Mouse (Mus musculus) heart, embryonic 10.5 days (tissue): Measurements from ENCODE around the gene March7. TPM values are rescaled to one million over a fixed set of nuclear protein-coding genes. Genes with fewer than 3 reads are reported as not detected.

Source experiments
- DNase-seq: peaks from one replicate; pipeline ENCODE4 v3.0.0-alpha.2; 2017; ENCODE audit warnings: low spot score
- H3K27ac ChIP-seq: fragments of 300-500 bp; sonication (generic); 2 replicates; pipeline ENCODE4 v1.5.1; 2016; ENCODE audit warnings: mild to moderate bottlenecking
- H3K27me3 ChIP-seq: fragments of 300-500 bp; sonication (generic); 2 replicates; pipeline ENCODE4 v1.6.1; 2016; ENCODE audit warnings: mild to moderate bottlenecking; ENCODE audit not compliant: poor library complexity, insufficient read depth, severe bottlenecking
- H3K36me3 ChIP-seq: fragments of 300-500 bp; sonication (generic); 2 replicates; pipeline ENCODE4 v1.6.1; 2016; ENCODE audit warnings: mild to moderate bottlenecking, moderate library complexity
- H3K4me1 ChIP-seq: fragments of 300-500 bp; sonication (generic); 2 replicates; pipeline ENCODE4 v1.6.1; 2016; ENCODE audit warnings: mild to moderate bottlenecking
- H3K4me3 ChIP-seq: fragments of 300-500 bp; sonication (generic); 2 replicates; pipeline ENCODE4 v1.5.1; 2016; ENCODE audit warnings: mild to moderate bottlenecking, moderate library complexity
- H3K9me3 ChIP-seq: fragments of 300-500 bp; sonication (generic); 2 replicates; pipeline ENCODE4 v1.6.1; 2016; ENCODE audit warnings: mild to moderate bottlenecking, moderate library complexity
- WGBS: fragments of 180-500 bp; shearing (Covaris S2); methylation state at CpG from one replicate; pipeline ENCODE4 v1.1.7; 2016; 5-methylcytosine and 5-hydroxymethylcytosine counted together
- polyA plus RNA-seq: library from polyadenylated mRNA; unstranded; fragments of >200 nt; fragmentation: Nextera tagmentation; extraction: Ambion mirVana; gene quantifications from 2 replicates; pipeline ENCODE4 v1.2.1, GENCODE M21; 2016

The March7 gene
- polyA plus RNA-seq, 1 experiment from 2014 or later = 63.8 TPM

GRCm38 (mm10) chr2:60200051-60200562 lies 9.6 kb upstream of the March7 start:
- H3K9me3 ChIP-seq = no peaks in the 10 kb centered on the region
- WGBS = 95% methylated on average over 5 of the region's 5 CpGs
- H3K4me3 ChIP-seq = no peak overlapping the region
- no peaks in the 10 kb centered on the region for H3K27me3 ChIP-seq
- no peaks in the 10 kb centered on the region for H3K4me1 ChIP-seq
- H3K27ac ChIP-seq = no peak overlapping the region
- DNase-seq = no peak
- peaks cover 13% of the 10 kb centered on the region; the same call in 1 of the 2 replicates for H3K36me3 ChIP-seq

GRCm38 (mm10) chr2:60200667-60201066 lies 9.0 kb upstream of the March7 start:
- no peak overlapping the region for H3K27ac ChIP-seq
- no peaks in the 10 kb centered on the region for H3K9me3 ChIP-seq
- 53% methylated on average over 8 of the region's 8 CpGs for WGBS
- H3K4me1 ChIP-seq = no peaks in the 10 kb centered on the region
- DNase-seq = no peak
- no peak overlapping the region for H3K4me3 ChIP-seq
- H3K36me3 ChIP-seq = peaks cover 19% of the 10 kb centered on the region; the same call in 1 of the 2 replicates
- H3K27me3 ChIP-seq = no peaks in the 10 kb centered on the region

- WGBS = 80% methylated on average over 8 of the region's 8 CpGs
- no peak for DNase-seq
- Histone ChIP-seq H3K9me3 (no peaks in the 10 kb centered on the region), H3K27ac (no peak overlapping the region), H3K36me3 (peaks cover 26% of the 10 kb centered on the region), H3K4me3 (no peak overlapping the region), H3K4me1 (peaks cover 5% of the 10 kb centered on the region), H3K27me3 (no peaks in the 10 kb centered on the region)
These were observed 6.7 kb upstream of the March7 start for GRCm38 (mm10) chr2:60202900-60203530.

GRCm38 (mm10) chr2:60203733-60204132 lies 6.0 kb upstream of the March7 start:
- Histone ChIP-seq H3K4me3 (no peak overlapping the region), H3K9me3 (no peaks in the 10 kb centered on the region), H3K36me3 (peaks cover 26% of the 10 kb centered on the region), H3K27ac (no peak overlapping the region), H3K27me3 (no peaks in the 10 kb centered on the region), H3K4me1 (peaks cover 8% of the 10 kb centered on the region)
- WGBS = 91% methylated on average over 4 of the region's 4 CpGs
- DNase-seq = no peak

GRCm38 (mm10) chr2:60204162-60204561 lies 5.5 kb upstream of the March7 start:
- peaks cover 26% of the 10 kb centered on the region for H3K36me3 ChIP-seq
- no peaks in the 10 kb centered on the region for H3K27me3 ChIP-seq
- DNase-seq = no peak
- H3K9me3 ChIP-seq = no peaks in the 10 kb centered on the region
- peaks cover 8% of the 10 kb centered on the region for H3K4me1 ChIP-seq
- no peak overlapping the region for H3K27ac ChIP-seq
- 79% methylated on average over 6 of the region's 6 CpGs for WGBS
- H3K4me3 ChIP-seq = no peak overlapping the region

GRCm38 (mm10) chr2:60205795-60206194 lies 3.9 kb upstream of the March7 start:
- H3K27me3 ChIP-seq = no peaks in the 10 kb centered on the region
- 86% methylated on average over 6 of the region's 6 CpGs for WGBS
- no peak for DNase-seq
- no peaks in the 10 kb centered on the region for H3K9me3 ChIP-seq
- H3K36me3 ChIP-seq = peaks cover 26% of the 10 kb centered on the region
- H3K27ac ChIP-seq = no peak overlapping the region
- no peak overlapping the region for H3K4me3 ChIP-seq
- peaks cover 9% of the 10 kb centered on the region for H3K4me1 ChIP-seq

- Histone ChIP-seq H3K4me3 (peak overlapping the region; percentile 99), H3K27me3 (no peaks in the 10 kb centered on the region), H3K36me3 (peaks cover 32% of the 10 kb centered on the region), H3K9me3 (no peaks in the 10 kb centered on the region), H3K4me1 (peaks cover 23% of the 10 kb centered on the region), H3K27ac (peak overlapping the region; percentile 100)
- 0% methylated on average over 34 of the region's 35 CpGs for whole genome bisulfite sequencing
- DNase-seq = peak; percentile 80
These were observed 520 bp upstream of the March7 start for GRCm38 (mm10) chr2:60209122-60209611.

- Histone ChIP-seq H3K4me3 (peak overlapping the region; percentile 99), H3K4me1 (peaks cover 30% of the 10 kb centered on the region), H3K27ac (peak overlapping the region; percentile 100), H3K36me3 (peaks cover 28% of the 10 kb centered on the region), H3K27me3 (no peaks in the 10 kb centered on the region), H3K9me3 (no peaks in the 10 kb centered on the region)
- no peak for DNase-seq
- WGBS = 9% methylated on average over 5 of the region's 5 CpGs
These were observed 1.1 kb downstream of the March7 start for GRCm38 (mm10) chr2:60210821-60211220.

- Histone ChIP-seq H3K36me3 (peaks cover 27% of the 10 kb centered on the region), H3K9me3 (no peaks in the 10 kb centered on the region), H3K4me3 (no peak overlapping the region), H3K27me3 (no peaks in the 10 kb centered on the region), H3K27ac (no peak overlapping the region), H3K4me1 (peaks cover 39% of the 10 kb centered on the region)
- no peak for DNase-seq
These were observed 2.8 kb downstream of the March7 start for GRCm38 (mm10) chr2:60212488-60212887.

GRCm38 (mm10) chr2:60214683-60215082 lies 5.0 kb downstream of the March7 start:
- no peaks in the 10 kb centered on the region for H3K27me3 ChIP-seq
- H3K27ac ChIP-seq = no peak overlapping the region
- no peak overlapping the region for H3K4me3 ChIP-seq
- H3K4me1 ChIP-seq = peaks cover 35% of the 10 kb centered on the region
- H3K36me3 ChIP-seq = peaks cover 27% of the 10 kb centered on the region
- WGBS = 92% methylated on average over 2 of the region's 2 CpGs
- no peaks in the 10 kb centered on the region for H3K9me3 ChIP-seq
- no peak for DNase-seq

GRCm38 (mm10) chr2:60216547-60217153 lies 7.0 kb downstream of the March7 start:
- DNase-seq = no peak
- H3K9me3 ChIP-seq = no peaks in the 10 kb centered on the region
- 87% methylated on average over 4 of the region's 4 CpGs for WGBS
- H3K27ac ChIP-seq = no peak overlapping the region
- peaks cover 25% of the 10 kb centered on the region for H3K36me3 ChIP-seq
- no peaks in the 10 kb centered on the region for H3K27me3 ChIP-seq
- H3K4me1 ChIP-seq = peaks cover 26% of the 10 kb centered on the region
- H3K4me3 ChIP-seq = no peak overlapping the region

- Histone ChIP-seq H3K27ac (no peak overlapping the region), H3K27me3 (no peaks in the 10 kb centered on the region), H3K36me3 (peaks cover 22% of the 10 kb centered on the region), H3K4me3 (no peak overlapping the region), H3K9me3 (no peaks in the 10 kb centered on the region), H3K4me1 (peaks cover 21% of the 10 kb centered on the region)
- WGBS = 82% methylated on average over 6 of the region's 6 CpGs
- no peak for DNase-seq
These were observed 7.9 kb downstream of the March7 start for GRCm38 (mm10) chr2:60217620-60218019.

- Histone ChIP-seq H3K36me3 (peaks cover 5% of the 10 kb centered on the region; the same call in 1 of the 2 replicates), H3K27ac (no peak overlapping the region), H3K9me3 (no peaks in the 10 kb centered on the region), H3K4me1 (peaks cover 12% of the 10 kb centered on the region; the same call in 1 of the 2 replicates), H3K27me3 (no peaks in the 10 kb centered on the region), H3K4me3 (no peak overlapping the region)
- no peak for DNase-seq
- 66% methylated on average over 6 of the region's 6 CpGs for WGBS
These were observed 11.5 kb downstream of the March7 start for GRCm38 (mm10) chr2:60221236-60221635.
